Mouse (Mus musculus) midbrain, embryonic 11.5 days (tissue): ENCODE measurements at regions not wholly inside any gene's neighbourhood (a gene's known extent, or its start where the extent isn't known, plus 50 kb on each side); places are given as distances from the start of the nearest gene placed in this dataset.
A peak's percentile ranks its signal among the peaks of the same experiment; 100 is the strongest.

Experiments used
- ATAC-seq: fragments of 200-750 bp; cut with Nextera tagmentation; 2 replicates; pipeline ENCODE4 v1.8.0; 2017; ENCODE audit warnings: moderate TSS enrichment, moderate library complexity; ENCODE audit not compliant: low FRiP score
- DNase-seq: peaks from one replicate; pipeline ENCODE4 v3.0.0; 2015; ENCODE audit warnings: low spot score; ENCODE audit errors: missing footprints
- H3K27ac ChIP-seq: fragments of 300-500 bp; sonication (generic); 2 replicates; pipeline ENCODE4 v1.5.1; 2014; ENCODE audit warnings: low read depth, low read length
- H3K27me3 ChIP-seq: fragments of 300-500 bp; sonication (generic); 2 replicates; pipeline ENCODE4 v1.6.1; 2014; ENCODE audit warnings: mild to moderate bottlenecking, low read length, moderate library complexity, mixed read lengths; ENCODE audit not compliant: control insufficient read depth, insufficient read depth
- H3K36me3 ChIP-seq: fragments of 300-500 bp; sonication (generic); 2 replicates; pipeline ENCODE4 v1.6.1; 2014; ENCODE audit warnings: mild to moderate bottlenecking, low read length, moderate library complexity, mixed read lengths; ENCODE audit not compliant: control insufficient read depth, insufficient read depth
- H3K4me1 ChIP-seq: fragments of 300-500 bp; sonication (generic); 2 replicates; pipeline ENCODE4 v1.6.1; 2014; ENCODE audit warnings: low read length; ENCODE audit not compliant: control insufficient read depth, insufficient read depth
- H3K4me2 ChIP-seq: fragments of 300-500 bp; sonication (generic); 2 replicates; pipeline ENCODE4 v1.6.1; 2014; ENCODE audit warnings: mild to moderate bottlenecking, moderate library complexity
- H3K4me3 ChIP-seq: fragments of 300-500 bp; sonication (generic); 2 replicates; pipeline ENCODE4 v1.5.1; 2014; ENCODE audit warnings: low read depth, low read length
- H3K9ac ChIP-seq: fragments of 300-500 bp; sonication (generic); 2 replicates; pipeline ENCODE4 v1.6.1; 2014; ENCODE audit warnings: low read length
- H3K9me3 ChIP-seq: fragments of 300-500 bp; sonication (generic); 2 replicates; pipeline ENCODE4 v1.6.1; 2016; ENCODE audit warnings: low read length; ENCODE audit not compliant: control insufficient read depth
- WGBS: fragments of 180-500 bp; shearing (Covaris S2); extraction: QIAGEN DNeasy Blood & Tissue Kit; methylation state at CpG from one replicate; pipeline ENCODE4 v1.1.7; 2014; 5-methylcytosine and 5-hydroxymethylcytosine counted together

DNA sequence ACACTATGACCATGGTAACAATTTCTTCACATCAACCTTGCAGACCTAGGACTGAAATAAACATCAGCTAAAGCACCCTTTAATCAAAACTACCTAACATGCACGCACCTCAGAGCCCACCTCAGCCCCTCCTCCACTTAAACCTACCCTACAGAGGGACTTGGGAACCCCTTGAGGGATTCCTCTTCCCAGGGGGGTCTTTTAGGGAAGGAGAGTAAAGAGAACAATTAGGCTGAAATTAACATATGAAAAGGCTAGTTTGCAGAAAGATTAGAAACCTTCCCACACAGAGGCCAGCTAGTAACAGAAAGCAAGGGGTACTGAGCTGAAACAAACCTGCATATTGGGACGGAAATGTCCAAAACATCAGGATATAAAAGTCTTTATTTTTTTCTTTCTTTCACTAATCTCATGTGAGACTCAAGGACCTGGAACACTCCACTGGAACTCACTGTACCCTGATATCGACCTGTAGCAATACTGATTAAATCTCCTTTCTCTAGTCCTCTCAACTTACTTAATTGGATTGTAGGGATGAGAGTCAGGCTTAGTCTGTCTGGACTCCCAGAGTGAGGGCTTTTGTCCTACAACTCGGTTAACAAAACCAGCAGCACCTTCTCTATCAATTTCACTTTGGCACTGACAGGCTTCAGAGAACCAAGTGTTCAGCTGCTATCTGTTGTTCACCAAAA is 281.0 kb upstream of the Gm6657 start:
- Histone ChIP-seq H3K9ac (no peak overlapping the region), H3K4me3 (no peak overlapping the region), H3K36me3 (no peaks in the 10 kb centered on the region), H3K9me3 (no peaks in the 10 kb centered on the region), H3K27ac (no peak overlapping the region), H3K4me1 (peaks cover 10% of the 10 kb centered on the region; the same call in 1 of the 2 replicates), H3K27me3 (peaks cover 3% of the 10 kb centered on the region; the same call in 1 of the 2 replicates), H3K4me2 (no peak overlapping the region)
- DNase-seq, result peak; percentile 84
- ATAC-seq, result no peak
- 13% methylated on average over 4 of the region's 4 CpGs for WGBS

DNA sequence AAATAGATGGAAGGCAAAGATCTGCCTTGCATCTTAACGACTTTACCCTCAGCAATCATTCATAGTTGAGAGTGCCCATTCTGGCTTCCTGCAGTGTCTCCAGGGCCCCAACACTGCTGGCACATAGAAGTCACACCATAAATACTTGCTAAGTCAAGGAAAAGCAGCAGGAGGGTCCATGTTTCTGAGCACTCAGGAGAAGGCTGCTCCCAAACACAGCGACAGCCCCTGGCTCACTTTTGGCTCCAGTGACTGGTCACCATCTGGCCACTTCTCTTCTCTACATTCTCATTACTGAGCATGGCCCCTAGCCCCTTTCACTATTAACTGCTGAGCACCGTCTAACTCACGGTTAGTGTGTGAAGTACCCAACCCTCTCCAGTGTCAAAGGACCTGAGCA is 265.3 kb upstream of the Gm6657 start:
- Histone ChIP-seq H3K9ac (no peak overlapping the region), H3K27ac (no peak overlapping the region), H3K4me1 (no peaks in the 10 kb centered on the region), H3K27me3 (no peaks in the 10 kb centered on the region), H3K9me3 (no peaks in the 10 kb centered on the region), H3K36me3 (no peaks in the 10 kb centered on the region), H3K4me3 (no peak overlapping the region), H3K4me2 (no peak overlapping the region)
- ATAC-seq (no peak), DNase-seq (no peak)
- 74% methylated on average over 4 of the region's 4 CpGs for WGBS

DNA sequence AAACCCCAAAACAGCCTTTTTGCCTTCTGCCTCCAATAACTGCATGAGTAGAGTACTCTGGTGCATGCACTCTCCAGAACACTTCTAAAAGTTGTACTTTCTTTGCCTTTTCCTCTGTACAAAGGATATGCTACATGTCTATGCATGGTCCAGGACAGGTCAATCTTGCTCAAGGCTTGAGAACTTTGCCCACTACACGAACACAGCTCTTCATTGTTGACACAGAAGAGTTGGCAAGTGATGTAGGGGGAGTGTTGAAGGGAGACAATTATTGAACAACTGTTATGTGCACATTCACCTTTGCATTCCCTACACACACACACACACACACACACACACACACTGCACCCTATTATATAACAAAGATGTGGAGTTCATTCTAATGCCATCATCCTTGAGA is 264.5 kb upstream of the Gm6657 start:
- DNase-seq, result no peak
- H3K4me1 ChIP-seq, result no peaks in the 10 kb centered on the region
- ATAC-seq, result no peak
- WGBS, result 76% methylated on average over 1 of the region's 1 CpGs
- H3K4me2 ChIP-seq, result no peak overlapping the region
- no peak overlapping the region for H3K27ac ChIP-seq
- H3K36me3 ChIP-seq, result no peaks in the 10 kb centered on the region
- H3K4me3 ChIP-seq, result no peak overlapping the region
- no peaks in the 10 kb centered on the region for H3K9me3 ChIP-seq
- no peaks in the 10 kb centered on the region for H3K27me3 ChIP-seq
- no peak overlapping the region for H3K9ac ChIP-seq

DNA sequence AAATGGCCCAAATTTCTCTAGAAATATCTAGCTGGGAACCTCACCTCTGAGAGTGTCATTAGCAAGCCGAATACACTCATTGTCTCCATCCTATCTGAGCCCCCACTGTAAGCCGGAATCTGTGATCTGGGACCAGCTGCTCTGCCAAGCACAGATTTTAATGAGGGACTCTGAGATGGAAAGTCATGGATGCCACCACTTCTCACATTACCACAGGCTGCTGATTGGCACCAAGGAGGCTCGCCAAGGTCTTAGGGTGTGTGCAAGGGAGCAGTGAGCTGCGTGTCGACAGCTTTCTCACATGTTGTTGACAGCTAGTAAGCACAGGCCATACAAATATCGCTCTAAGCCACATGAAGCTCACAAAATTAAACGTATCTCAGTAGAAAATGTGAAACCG is 250.1 kb upstream of the Gm6657 start:
- H3K4me1 ChIP-seq, result no peaks in the 10 kb centered on the region
- no peak overlapping the region for H3K27ac ChIP-seq
- H3K4me2 ChIP-seq, result no peak overlapping the region
- DNase-seq (no peak), ATAC-seq (no peak)
- no peak overlapping the region for H3K4me3 ChIP-seq
- WGBS, result 86% methylated on average over 8 of the region's 8 CpGs
- no peaks in the 10 kb centered on the region for H3K9me3 ChIP-seq
- no peak overlapping the region for H3K9ac ChIP-seq
- H3K36me3 ChIP-seq, result no peaks in the 10 kb centered on the region
- H3K27me3 ChIP-seq, result no peaks in the 10 kb centered on the region

DNA sequence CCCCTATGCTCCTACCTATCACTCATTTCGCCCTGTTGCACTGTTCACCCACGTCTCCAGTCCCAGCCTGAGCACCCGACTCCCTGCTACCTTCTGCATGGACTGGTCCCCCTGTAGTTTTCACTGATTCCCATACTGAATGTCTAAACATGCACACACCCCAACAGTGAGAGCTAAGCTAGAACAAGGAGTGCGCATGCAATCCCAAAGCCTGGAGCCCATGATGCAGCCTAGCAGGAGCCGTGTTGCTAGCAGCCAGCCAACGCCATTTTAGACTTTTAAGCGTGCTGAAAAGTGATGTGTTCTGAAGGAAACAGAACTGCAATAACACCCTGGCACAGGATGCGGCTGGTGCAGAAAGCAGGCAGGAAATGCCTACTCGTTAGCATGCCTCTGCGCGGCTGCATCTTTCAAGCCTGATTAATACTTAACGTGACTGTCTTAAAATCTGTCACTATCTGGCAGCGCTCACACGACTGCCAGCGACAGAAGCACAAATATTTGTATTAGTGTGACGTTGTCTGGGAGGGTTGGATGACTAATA is 244.5 kb upstream of the Gm6657 start:
- 58% methylated on average over 16 of the region's 16 CpGs for WGBS
- Histone ChIP-seq H3K9me3 (no peaks in the 10 kb centered on the region), H3K9ac (no peak overlapping the region), H3K27ac (no peak overlapping the region), H3K4me1 (0 out of 2 replicates have a peak, but pooled peaks cover 2% of the 10 kb centered on the region), H3K4me3 (no peak overlapping the region), H3K36me3 (no peaks in the 10 kb centered on the region), H3K4me2 (no peak overlapping the region), H3K27me3 (no peaks in the 10 kb centered on the region)
- DNase-seq, result peak; percentile 85
- ATAC-seq, result no peak

DNA sequence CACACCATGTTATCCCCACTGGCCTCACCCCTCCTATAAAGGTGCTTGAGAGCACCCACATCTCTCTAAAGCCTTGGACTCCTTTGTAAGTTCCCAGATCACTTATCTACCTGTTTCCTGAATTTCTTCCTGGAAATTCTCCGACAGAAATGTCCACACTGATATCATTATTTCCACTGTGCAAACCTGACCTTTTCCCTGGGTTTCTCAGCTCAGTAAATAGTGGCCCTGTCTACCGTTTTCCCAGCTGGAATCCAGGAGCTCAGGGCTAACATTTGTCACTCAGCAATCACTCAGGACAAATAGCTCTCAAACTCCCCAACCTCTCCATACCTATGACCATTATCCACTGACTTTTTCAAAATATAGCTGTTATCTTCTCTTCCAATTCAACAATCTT is 241.6 kb upstream of the Gm6657 start:
- no peaks in the 10 kb centered on the region for H3K36me3 ChIP-seq
- H3K9ac ChIP-seq, result no peak overlapping the region
- WGBS, result 65% methylated on average over 2 of the region's 2 CpGs
- 0 out of 2 replicates have a peak, but pooled peaks cover 2% of the 10 kb centered on the region for H3K4me1 ChIP-seq
- H3K27me3 ChIP-seq, result no peaks in the 10 kb centered on the region
- no peak overlapping the region for H3K27ac ChIP-seq
- no peak overlapping the region for H3K4me3 ChIP-seq
- H3K4me2 ChIP-seq, result no peak overlapping the region
- no peak for ATAC-seq
- no peak for DNase-seq
- H3K9me3 ChIP-seq, result no peaks in the 10 kb centered on the region

DNA sequence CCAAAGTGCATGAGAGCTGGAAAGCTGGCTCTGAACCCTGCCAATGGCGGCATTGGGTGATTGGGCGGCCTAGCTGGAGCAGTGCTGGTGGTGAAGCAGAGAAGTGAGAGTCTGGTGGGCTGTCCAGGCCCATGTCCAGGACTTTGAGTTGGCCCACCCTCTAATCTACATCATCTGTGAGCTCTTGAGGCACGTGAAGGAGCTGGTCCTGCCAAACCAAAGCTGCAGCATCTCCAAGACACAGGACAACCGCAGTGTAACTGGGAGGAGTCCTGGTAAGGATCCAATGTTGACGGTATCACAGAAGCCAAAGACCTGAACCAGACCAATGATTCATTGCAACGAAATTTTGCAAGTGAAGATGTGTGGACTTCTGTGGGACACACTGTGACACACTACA is 231.4 kb upstream of the Gm6657 start:
- WGBS, result 89% methylated on average over 6 of the region's 6 CpGs
- no peak for DNase-seq
- no peaks in the 10 kb centered on the region for H3K36me3 ChIP-seq
- ATAC-seq, result no peak
- H3K9me3 ChIP-seq, result no peaks in the 10 kb centered on the region; the same call in 1 of the 2 replicates
- H3K4me3 ChIP-seq, result no peak overlapping the region
- H3K4me2 ChIP-seq, result no peak overlapping the region
- no peaks in the 10 kb centered on the region for H3K27me3 ChIP-seq
- H3K4me1 ChIP-seq, result no peaks in the 10 kb centered on the region
- no peak overlapping the region for H3K9ac ChIP-seq
- no peak overlapping the region for H3K27ac ChIP-seq

DNA sequence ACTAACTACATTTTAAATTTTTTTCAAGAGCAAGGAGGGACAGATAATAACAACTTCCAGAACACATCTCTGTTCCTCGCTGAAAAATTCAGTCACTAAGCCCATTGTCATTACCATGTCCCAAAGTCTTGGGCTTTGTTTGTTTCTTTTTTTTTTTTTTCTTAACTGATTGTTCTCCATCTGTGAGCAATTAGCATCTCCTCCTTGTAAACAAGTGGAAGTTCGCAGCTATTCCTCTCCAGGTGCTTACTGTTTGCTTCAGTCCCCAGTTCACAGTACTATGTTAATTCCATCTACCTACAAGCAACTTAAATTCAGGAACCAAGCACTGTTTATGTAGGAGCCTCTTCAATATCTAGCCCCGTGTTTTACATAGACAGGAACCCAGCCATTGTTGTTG is 225.5 kb upstream of the Gm6657 start:
- Histone ChIP-seq H3K4me1 (no peaks in the 10 kb centered on the region), H3K27ac (no peak overlapping the region), H3K27me3 (no peaks in the 10 kb centered on the region), H3K9ac (no peak overlapping the region), H3K4me2 (no peak overlapping the region), H3K36me3 (no peaks in the 10 kb centered on the region), H3K4me3 (no peak overlapping the region), H3K9me3 (no peaks in the 10 kb centered on the region; the same call in 1 of the 2 replicates)
- ATAC-seq (no peak), DNase-seq (no peak)
- whole genome bisulfite sequencing, result 64% methylated on average over 3 of the region's 3 CpGs

DNA sequence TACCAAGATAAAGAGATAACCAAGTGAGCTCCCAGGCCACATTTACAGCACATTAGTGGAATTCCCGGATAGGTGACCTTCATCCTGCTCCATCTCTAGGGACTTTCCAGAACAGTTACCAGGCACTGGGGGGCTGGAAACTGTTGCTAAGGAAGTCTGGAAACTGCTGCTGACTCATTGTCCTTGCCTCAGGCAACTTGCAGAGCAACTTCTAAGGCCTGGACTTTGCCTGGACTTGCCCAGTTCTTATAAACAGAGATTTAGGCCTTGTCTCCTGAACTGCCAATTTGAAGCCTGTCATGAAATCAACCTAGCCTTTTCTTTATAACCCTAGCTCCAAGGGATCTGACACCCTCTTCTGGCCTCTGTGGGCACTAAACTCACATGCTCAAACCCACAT is 224.0 kb upstream of the Gm6657 start:
- Histone ChIP-seq H3K27ac (no peak overlapping the region), H3K4me3 (no peak overlapping the region)
- WGBS, result 96% methylated on average over 1 of the region's 1 CpGs

More for the DNA sequence above, 224.0 kb upstream of the Gm6657 start:
- Histone ChIP-seq H3K27me3 (no peaks in the 10 kb centered on the region), H3K4me1 (no peaks in the 10 kb centered on the region), H3K9me3 (no peaks in the 10 kb centered on the region; the same call in 1 of the 2 replicates), H3K9ac (no peak overlapping the region), H3K4me2 (no peak overlapping the region), H3K36me3 (no peaks in the 10 kb centered on the region)
- DNase-seq, result no peak
- ATAC-seq, result no peak
